Mouse (Mus musculus) CH12.LX (cell line): ENCODE measurements at regions not wholly inside any gene's neighbourhood (a gene's known extent, or its start where the extent isn't known, plus 50 kb on each side); places are given as distances from the start of the nearest gene placed in this dataset.

Source experiments
- DNase-seq: peaks from one replicate; pipeline ENCODE4 v3.0.0-alpha.2; 2013; ENCODE audit errors: extremely low read depth
- H3K27ac ChIP-seq: 2 replicates; pipeline ENCODE4 v1.5.1; 2012; ENCODE audit warnings: low read depth, mild to moderate bottlenecking, control low read depth, moderate library complexity; ENCODE audit not compliant: insufficient read depth
- H3K27me3 ChIP-seq: replicated peaks from 2 replicates; pipeline ENCODE3; 2012; ENCODE audit warnings: inconsistent platforms
- H3K36me3 ChIP-seq, 2 experiments: replicated peaks in 1 of 2; 2 replicates each; pipeline versions ENCODE3 to v1.6.1; 2012; ENCODE audit warnings: inconsistent platforms in 1 of 2, low read length in 1 of 2, mild to moderate bottlenecking in 1 of 2, mixed read lengths in 1 of 2, moderate library complexity in 1 of 2; ENCODE audit not compliant: control insufficient read depth in 1 of 2, insufficient read depth in 1 of 2
- H3K4me1 ChIP-seq, 2 experiments: 2 replicates each; pipeline ENCODE4 v1.6.1; 2012; ENCODE audit warnings: inconsistent platforms in 1 of 2, moderate library complexity in 1 of 2; ENCODE audit not compliant: insufficient read depth in 2 of 2, control insufficient read depth in 1 of 2
- H3K4me2 ChIP-seq: 2 replicates; pipeline ENCODE4 v1.6.1; 2012; ENCODE audit warnings: low read depth, mild to moderate bottlenecking, control low read depth; ENCODE audit not compliant: poor library complexity, insufficient read depth, severe bottlenecking
- H3K4me3 ChIP-seq, 3 experiments: fragments of 150-350 bp in 1 of 3; sonication (generic) in 1 of 3; replicated peaks in 1 of 3; 2 replicates each; pipeline versions ENCODE3 to v1.5.1; 2011 to 2012; ENCODE audit warnings: low read depth in 2 of 3, low read length in 2 of 3, mild to moderate bottlenecking in 2 of 3, moderate library complexity in 2 of 3, control low read depth in 1 of 3, improper control_type of control experiment in 1 of 3, inconsistent platforms in 1 of 3, mixed read lengths in 1 of 3; ENCODE audit not compliant: poor library complexity in 1 of 3
- H3K79me2 ChIP-seq: replicated peaks from 2 replicates; pipeline ENCODE4 v1.6.1; 2012; ENCODE audit warnings: mild to moderate bottlenecking, moderate library complexity; ENCODE audit not compliant: control insufficient read depth, poor library complexity, insufficient read depth, severe bottlenecking; ENCODE audit errors: extremely low read depth
- H3K9ac ChIP-seq: 2 replicates; pipeline ENCODE4 v1.6.1; 2012; ENCODE audit warnings: low read depth, mild to moderate bottlenecking, control low read depth, moderate library complexity; ENCODE audit not compliant: insufficient read depth
- H3K9me3 ChIP-seq: replicated peaks from 2 replicates; pipeline ENCODE3; 2012; ENCODE audit warnings: low read length, inconsistent platforms, mixed read lengths
- CTCF ChIP-seq, 2 experiments: IDR thresholded peaks in 1 of 2; conservative IDR thresholded peaks in 1 of 2; 2 replicates each; pipeline ENCODE4 v1.5.1; 2011 to 2012; ENCODE audit warnings: low read depth in 2 of 2, low read length in 2 of 2, improper control_type of control experiment in 1 of 2, inconsistent platforms in 1 of 2, mild to moderate bottlenecking in 1 of 2, moderate library complexity in 1 of 2
- E2F4 ChIP-seq: IDR thresholded peaks from 2 replicates; pipeline ENCODE4 v1.6.1; 2011; ENCODE audit warnings: low read depth, low read length, improper control_type of control experiment; ENCODE audit not compliant: insufficient replicate concordance
- EP300 ChIP-seq: IDR thresholded peaks from 2 replicates; pipeline ENCODE4 v1.6.1; 2011; ENCODE audit warnings: low read length, improper control_type of control experiment
- IRF4 ChIP-seq: IDR thresholded peaks from 2 replicates; pipeline ENCODE4 v1.6.1; 2014; ENCODE audit warnings: low read depth, mild to moderate bottlenecking, inconsistent platforms, low read length, improper control_type of control experiment
- MEF2A ChIP-seq: IDR thresholded peaks from 2 replicates; pipeline ENCODE4 v1.6.1; 2014; ENCODE audit warnings: low read depth, mild to moderate bottlenecking, inconsistent platforms, low read length, improper control_type of control experiment, borderline replicate concordance
- MYC ChIP-seq: IDR thresholded peaks from 2 replicates; pipeline ENCODE4 v1.6.1; 2011; ENCODE audit warnings: low read depth, mild to moderate bottlenecking, improper control_type of control experiment, low read length
- NELFE ChIP-seq: IDR thresholded peaks from 2 replicates; pipeline ENCODE4 v1.6.1; 2011; ENCODE audit warnings: low read depth, low read length, improper control_type of control experiment
- POLR2AphosphoS2 ChIP-seq: IDR thresholded peaks from 2 replicates; pipeline ENCODE4 v1.6.1; 2011; ENCODE audit warnings: low read depth, low read length, improper control_type of control experiment
- USF2 ChIP-seq: conservative IDR thresholded peaks from 2 replicates; pipeline ENCODE4 v1.6.1; 2011; ENCODE audit warnings: low read depth, low read length, improper control_type of control experiment
- ZC3H11A ChIP-seq: IDR thresholded peaks from 2 replicates; pipeline ENCODE4 v1.6.1; 2012; ENCODE audit warnings: low read depth, mild to moderate bottlenecking, inconsistent platforms, low read length, improper control_type of control experiment
- dilution Hi-C: fragments of 300-500 bp; cut with MboI; formaldehyde crosslinking; loops from 2 replicates; pipeline ENCODE4 v1.14.3; 2020; ENCODE audit warnings: low sequenced_read_pairs; ENCODE audit not compliant: extremely low pct_unique_long_range_greater_than_20kb, extremely low pct_ligation_motif_present
- in situ Hi-C: fragments of 300-500 bp; cut with MboI; formaldehyde crosslinking; loops from 3 replicates; pipeline ENCODE4 v1.14.3; 2019; ENCODE audit warnings: low sequenced_read_pairs, low pct_ligation_motif_present, low pct_unique_long_range_greater_than_20kb, mixed read lengths

DNA sequence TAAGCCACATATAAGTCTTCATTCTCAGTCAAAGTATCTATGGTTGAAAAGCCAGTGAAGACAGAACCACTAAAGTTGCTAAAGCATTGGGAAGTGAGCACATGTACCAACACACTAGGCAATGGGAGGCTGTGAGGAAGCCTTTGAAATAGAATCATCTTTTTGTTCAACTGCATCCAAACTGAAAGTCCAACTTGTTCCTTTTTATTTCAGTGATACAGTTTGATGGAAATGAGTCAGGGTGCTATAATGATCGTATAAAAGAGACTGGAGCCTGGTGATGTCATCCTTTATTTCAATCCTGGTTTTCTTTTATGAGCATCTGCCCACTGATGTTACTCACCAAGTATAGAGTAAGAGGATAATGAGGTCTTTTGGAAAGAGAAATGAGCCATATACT is 1198.9 kb upstream of the Cited2 start:
- H3K4me1 ChIP-seq: no peaks in the 10 kb centered on the region
- no peaks in the 10 kb centered on the region for H3K36me3 ChIP-seq
- no peak for DNase-seq
- H3K79me2 ChIP-seq: no peaks in the 10 kb centered on the region
- H3K4me3 ChIP-seq: no peak overlapping the region
- no peak overlapping the region for H3K9ac ChIP-seq
- no peaks in the 10 kb centered on the region for H3K27me3 ChIP-seq
- in situ Hi-C loops (no loop called here), dilution Hi-C loops (no loop called here)
- no peak overlapping the region for H3K27ac ChIP-seq
- H3K4me2 ChIP-seq: no peak overlapping the region
- no peaks in the 10 kb centered on the region for H3K9me3 ChIP-seq
- TF ChIP-seq E2F4: no peak
- TF ChIP-seq CTCF (conservative IDR thresholded peaks at IDR 0.05 in 1 of 2, IDR thresholded peaks at IDR 0.05 in 1 of 2; ENCODE audit: low read depth in 2 of 2, low read length in 2 of 2): no peak

DNA sequence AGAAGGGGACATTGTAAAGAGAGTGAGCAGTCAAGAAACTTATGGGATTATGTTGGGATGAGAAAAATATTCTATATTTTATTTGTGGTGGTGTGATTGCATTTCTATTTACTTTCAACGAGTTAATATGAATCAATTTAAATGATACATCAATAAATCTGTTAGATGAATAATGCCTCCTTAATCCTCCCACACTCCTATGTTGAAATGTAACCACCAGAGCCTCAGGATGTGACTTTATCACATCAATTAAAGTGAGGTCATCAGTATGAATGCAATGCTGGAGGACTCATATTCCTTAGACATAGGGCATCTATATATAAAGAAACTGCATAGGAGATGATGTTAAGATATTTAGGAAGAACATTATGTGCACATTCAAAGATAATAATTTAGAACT is 1195.3 kb upstream of the Cited2 start:
- no peak for TF ChIP-seq NELFE
- TF ChIP-seq IRF4: no peak
- TF ChIP-seq ZC3H11A: no peak
- TF ChIP-seq POLR2AphosphoS2: no peak
- TF ChIP-seq USF2: no peak
- TF ChIP-seq CTCF (conservative IDR thresholded peaks at IDR 0.05 in 1 of 2, IDR thresholded peaks at IDR 0.05 in 1 of 2; ENCODE audit: low read depth in 2 of 2, low read length in 2 of 2): no peak
- no peak for TF ChIP-seq EP300
- in situ Hi-C loops: no loop called here
- H3K36me3 ChIP-seq: no peaks in the 10 kb centered on the region
- H3K4me1 ChIP-seq: no peaks in the 10 kb centered on the region
- no peaks in the 10 kb centered on the region for H3K27me3 ChIP-seq
- no peak overlapping the region for H3K4me2 ChIP-seq
- no peak overlapping the region for H3K27ac ChIP-seq
- H3K9me3 ChIP-seq: no peaks in the 10 kb centered on the region
- dilution Hi-C loops: no loop called here
- no peak for DNase-seq
- no peaks in the 10 kb centered on the region for H3K79me2 ChIP-seq
- H3K9ac ChIP-seq: no peak overlapping the region
- H3K4me3 ChIP-seq: no peak overlapping the region

GRCm38 (mm10) chr10:16537660-16538059 is 1185.4 kb upstream of the Cited2 start:
- in situ Hi-C loops (no loop called here), dilution Hi-C loops (no loop called here)
- Histone ChIP-seq H3K4me2 (no peak overlapping the region), H3K9ac (no peak overlapping the region), H3K9me3 (no peaks in the 10 kb centered on the region), H3K79me2 (no peaks in the 10 kb centered on the region), H3K27ac (no peak overlapping the region), H3K4me3 (no peak overlapping the region), H3K27me3 (no peaks in the 10 kb centered on the region), H3K4me1 (no peaks in the 10 kb centered on the region)
- DNase-seq: no peak
- TF ChIP-seq MEF2A (no peak), CTCF (conservative IDR thresholded peaks at IDR 0.05 in 1 of 2, IDR thresholded peaks at IDR 0.05 in 1 of 2; ENCODE audit: low read depth in 2 of 2, low read length in 2 of 2) (no peak), NELFE (no peak), MYC (no peak)
- TF ChIP-seq, all 38 proteins: peak for 0
- no peaks in the 10 kb centered on the region for H3K36me3 ChIP-seq
